Mouse (Mus musculus): ENCODE data around the gene Spns3. TPM values are rescaled to one million over a fixed set of nuclear protein-coding genes. Genes with fewer than 3 reads are reported as not detected.

The Spns3 gene
- 0.45 and 0.46 TPM in 2 replicates for polyA plus RNA-seq (2012; rRNA removed)

GRCm38 (mm10) chr11:72550134-72550988 lies at the start of gene Spns3:
Gene Spns3 (minus strand): TSS chr11:72550506.
- no peak for DNase-seq (ENCODE audit: low spot score)

GRCm38 (mm10) chr11:72597780-72598179 lies 47.5 kb upstream of the Spns3 start:
- DNase-seq (ENCODE audit: low spot score), result no peak

GRCm38 (mm10) chr11:72595010-72595737 lies 44.9 kb upstream of the Spns3 start:
- no peak for DNase-seq (ENCODE audit: low spot score)

- DNase-seq (ENCODE audit: low spot score), result no peak
These were observed 37.4 kb upstream of the Spns3 start for GRCm38 (mm10) chr11:72587537-72588233.

GRCm38 (mm10) chr11:72586570-72586969 lies 36.3 kb upstream of the Spns3 start:
- DNase-seq (ENCODE audit: low spot score), result no peak

GRCm38 (mm10) chr11:72583092-72583491 lies 32.8 kb upstream of the Spns3 start:
- DNase-seq (ENCODE audit: low spot score), result no peak

- DNase-seq (ENCODE audit: low spot score), result no peak
These were observed 32.1 kb upstream of the Spns3 start for GRCm38 (mm10) chr11:72582448-72582705.

- DNase-seq (ENCODE audit: low spot score), result no peak
These were observed 31.5 kb upstream of the Spns3 start for GRCm38 (mm10) chr11:72581609-72582447.

- DNase-seq (ENCODE audit: low spot score), result no peak
These were observed 28.2 kb upstream of the Spns3 start for GRCm38 (mm10) chr11:72578471-72578870.

- no peak for DNase-seq (ENCODE audit: low spot score)
These were observed 26.4 kb upstream of the Spns3 start for GRCm38 (mm10) chr11:72576466-72577351.

GRCm38 (mm10) chr11:72576111-72576465 lies 25.8 kb upstream of the Spns3 start:
- no peak for DNase-seq (ENCODE audit: low spot score)

- DNase-seq (ENCODE audit: low spot score), result no peak
These were observed 23.5 kb upstream of the Spns3 start for GRCm38 (mm10) chr11:72573819-72574218.

GRCm38 (mm10) chr11:72570319-72570979 lies 20.1 kb upstream of the Spns3 start:
- DNase-seq (ENCODE audit: low spot score), result peak; percentile 45

GRCm38 (mm10) chr11:72569671-72570318 lies 19.5 kb upstream of the Spns3 start:
- no peak for DNase-seq (ENCODE audit: low spot score)

- DNase-seq (ENCODE audit: low spot score), result no peak
These were observed 18.7 kb upstream of the Spns3 start for GRCm38 (mm10) chr11:72569051-72569450.

- DNase-seq (ENCODE audit: low spot score), result no peak
These were observed 16.6 kb upstream of the Spns3 start for GRCm38 (mm10) chr11:72566816-72567338.

GRCm38 (mm10) chr11:72566304-72566703 lies 16.0 kb upstream of the Spns3 start:
- DNase-seq (ENCODE audit: low spot score), result no peak

- no peak for DNase-seq (ENCODE audit: low spot score)
These were observed 14.0 kb upstream of the Spns3 start for GRCm38 (mm10) chr11:72564232-72564807.

- no peak for DNase-seq (ENCODE audit: low spot score)
These were observed 10.4 kb upstream of the Spns3 start for GRCm38 (mm10) chr11:72560661-72561060.
